Mouse (Mus musculus) MEL (cell line): ENCODE data around the gene Zfand2b. TPM values are rescaled to one million over a fixed set of nuclear protein-coding genes. Genes with fewer than 3 reads are reported as not detected.

Experiments
- DNase-seq: peaks from one replicate; pipeline ENCODE4 v3.0.0; 2011; ENCODE audit warnings: low read depth, low spot score
- H3K27ac ChIP-seq: 2 replicates; pipeline ENCODE4 v1.5.1; 2012; ENCODE audit warnings: low read depth, mild to moderate bottlenecking, control low read depth, low read length, moderate library complexity; ENCODE audit not compliant: control insufficient read depth
- H3K27me3 ChIP-seq, 2 experiments: fragments of 150-350 bp in 1 of 2; sonication (generic) in 1 of 2; 2 replicates each; pipeline ENCODE4 v1.6.1; 2012; ENCODE audit warnings: low read length in 2 of 2, mild to moderate bottlenecking in 2 of 2, improper control_type of control experiment in 1 of 2, moderate library complexity in 1 of 2; ENCODE audit not compliant: insufficient read depth in 2 of 2, control insufficient read depth in 1 of 2
- H3K36me3 ChIP-seq, 2 experiments: 2 replicates each; pipeline ENCODE4 v1.6.1; 2012 to 2014; ENCODE audit warnings: low read length in 2 of 2, improper control_type of control experiment in 1 of 2, inconsistent platforms in 1 of 2, mild to moderate bottlenecking in 1 of 2; ENCODE audit not compliant: insufficient read depth in 2 of 2, control insufficient read depth in 1 of 2
- H3K4me1 ChIP-seq, 2 experiments: fragments of 150-350 bp in 1 of 2; sonication (generic) in 1 of 2; 2 replicates each; pipeline ENCODE4 v1.6.1; 2012; ENCODE audit warnings: low read length in 2 of 2, improper control_type of control experiment in 1 of 2, mild to moderate bottlenecking in 1 of 2; ENCODE audit not compliant: insufficient read depth in 2 of 2, control insufficient read depth in 1 of 2
- H3K4me3 ChIP-seq, 2 experiments: fragments of 150-350 bp in 1 of 2; sonication (generic) in 1 of 2; 2 replicates each; pipeline ENCODE4 v1.5.1; 2012; ENCODE audit warnings: low read depth in 2 of 2, low read length in 2 of 2, mild to moderate bottlenecking in 2 of 2, moderate library complexity in 2 of 2, control low read depth in 1 of 2, improper control_type of control experiment in 1 of 2; ENCODE audit not compliant: control insufficient read depth in 1 of 2, insufficient read depth in 1 of 2
- H3K79me2 ChIP-seq: 2 replicates; pipeline ENCODE4 v1.6.1; 2012; ENCODE audit warnings: mild to moderate bottlenecking, low read length, moderate library complexity; ENCODE audit not compliant: control insufficient read depth, poor library complexity, insufficient read depth
- H3K9ac ChIP-seq: 2 replicates; pipeline ENCODE4 v1.6.1; 2012; ENCODE audit warnings: low read depth, mild to moderate bottlenecking, control low read depth, low read length, moderate library complexity; ENCODE audit not compliant: control insufficient read depth, poor library complexity, severe bottlenecking
- H3K9me3 ChIP-seq: fragments of 150-350 bp; sonication (generic); replicated peaks from 2 replicates; pipeline ENCODE4 v1.6.1; 2012; ENCODE audit warnings: mild to moderate bottlenecking, low read length, improper control_type of control experiment, moderate library complexity; ENCODE audit not compliant: insufficient read depth
- CHD1 ChIP-seq: IDR thresholded peaks from 2 replicates; pipeline ENCODE4 v1.6.1; 2012; ENCODE audit warnings: low read depth, mild to moderate bottlenecking, inconsistent platforms, low read length, improper control_type of control experiment
- CHD2 ChIP-seq: IDR thresholded peaks from 2 replicates; pipeline ENCODE4 v1.6.1; 2011; ENCODE audit warnings: low read length, improper control_type of control experiment
- CTCF ChIP-seq, 3 experiments: IDR thresholded peaks in 2 of 3; conservative IDR thresholded peaks in 1 of 3; 2 replicates each; pipeline ENCODE4 v1.5.1; 2011 to 2012; ENCODE audit warnings: low read length in 3 of 3, low read depth in 2 of 3, mild to moderate bottlenecking in 2 of 3, improper control_type of control experiment in 1 of 3, inconsistent platforms in 1 of 3, mixed read lengths in 1 of 3, moderate library complexity in 1 of 3; ENCODE audit not compliant: control insufficient read depth in 1 of 3, insufficient read depth in 1 of 3, poor library complexity in 1 of 3, severe bottlenecking in 1 of 3
- E2F4 ChIP-seq: IDR thresholded peaks from 2 replicates; pipeline ENCODE4 v1.6.1; 2011; ENCODE audit warnings: low read depth, low read length, improper control_type of control experiment, borderline replicate concordance
- ELF1 ChIP-seq: IDR thresholded peaks from 2 replicates; pipeline ENCODE4 v1.6.1; 2014; ENCODE audit warnings: low read depth, mild to moderate bottlenecking, inconsistent platforms, low read length, improper control_type of control experiment, moderate library complexity
- EP300 ChIP-seq, 2 experiments: IDR thresholded peaks; 2 replicates each; pipeline ENCODE4 v1.6.1; 2011; ENCODE audit warnings: improper control_type of control experiment in 2 of 2, low read length in 2 of 2, low read depth in 1 of 2, mild to moderate bottlenecking in 1 of 2
- ETS1 ChIP-seq: IDR thresholded peaks from 2 replicates; pipeline ENCODE4 v1.6.1; 2012; ENCODE audit warnings: low read depth, mild to moderate bottlenecking, inconsistent platforms, low read length, improper control_type of control experiment, moderate library complexity
- GABPA ChIP-seq: IDR thresholded peaks from 2 replicates; pipeline ENCODE4 v1.6.1; 2012; ENCODE audit warnings: low read depth, mild to moderate bottlenecking, inconsistent platforms, low read length, improper control_type of control experiment, moderate library complexity
- GATA1 ChIP-seq: IDR thresholded peaks from 2 replicates; pipeline ENCODE4 v1.6.1; 2011; ENCODE audit warnings: low read depth, low read length, improper control_type of control experiment
- MEF2A ChIP-seq: IDR thresholded peaks from 2 replicates; pipeline ENCODE4 v1.6.1; 2014; ENCODE audit warnings: low read depth, mild to moderate bottlenecking, inconsistent platforms, low read length, improper control_type of control experiment; ENCODE audit not compliant: poor library complexity, insufficient replicate concordance, severe bottlenecking; ENCODE audit errors: extremely low read depth
- MXI1 ChIP-seq: IDR thresholded peaks from 2 replicates; pipeline ENCODE4 v1.6.1; 2011; ENCODE audit warnings: mild to moderate bottlenecking, low read depth, low read length, improper control_type of control experiment
- MYB ChIP-seq: IDR thresholded peaks from 2 replicates; pipeline ENCODE4 v1.6.1; 2011; ENCODE audit warnings: mild to moderate bottlenecking, low read depth, low read length, improper control_type of control experiment
- NELFE ChIP-seq: IDR thresholded peaks from 2 replicates; pipeline ENCODE4 v1.6.1; 2011; ENCODE audit warnings: low read depth, low read length, improper control_type of control experiment
- POLR2AphosphoS2 ChIP-seq: IDR thresholded peaks from 2 replicates; pipeline ENCODE4 v1.6.1; 2011; ENCODE audit warnings: low read length, improper control_type of control experiment
- POLR2AphosphoS5 ChIP-seq: IDR thresholded peaks from 2 replicates; pipeline ENCODE4 v1.6.1; 2012; ENCODE audit warnings: low read depth, borderline replicate concordance, mild to moderate bottlenecking, inconsistent platforms, low read length, moderate library complexity, mixed read lengths
- RAD21 ChIP-seq: IDR thresholded peaks from 2 replicates; pipeline ENCODE4 v1.6.1; 2011; ENCODE audit warnings: mild to moderate bottlenecking, low read depth, low read length, improper control_type of control experiment
- RCOR1 ChIP-seq: IDR thresholded peaks from 2 replicates; pipeline ENCODE4 v1.6.1; 2012; ENCODE audit warnings: low read depth, mild to moderate bottlenecking, inconsistent platforms, low read length, improper control_type of control experiment
- SMC3 ChIP-seq: IDR thresholded peaks from 2 replicates; pipeline ENCODE4 v1.6.1; 2011; ENCODE audit warnings: low read depth, low read length, improper control_type of control experiment
- TAL1 ChIP-seq: IDR thresholded peaks from 2 replicates; pipeline ENCODE4 v1.6.1; 2012; ENCODE audit warnings: mild to moderate bottlenecking, inconsistent platforms, low read length, moderate library complexity, mixed read lengths
- TCF12 ChIP-seq: IDR thresholded peaks from 2 replicates; pipeline ENCODE4 v1.6.1; 2014; ENCODE audit warnings: low read depth, mild to moderate bottlenecking, inconsistent platforms, low read length, improper control_type of control experiment, moderate library complexity
- UBTF ChIP-seq: IDR thresholded peaks from 2 replicates; pipeline ENCODE4 v1.6.1; 2012; ENCODE audit warnings: low read depth, mild to moderate bottlenecking, inconsistent platforms, low read length, improper control_type of control experiment, moderate library complexity, borderline replicate concordance; ENCODE audit not compliant: insufficient read depth
- ZC3H11A ChIP-seq: IDR thresholded peaks from 2 replicates; pipeline ENCODE4 v1.6.1; 2012; ENCODE audit warnings: low read depth, mild to moderate bottlenecking, inconsistent platforms, low read length, improper control_type of control experiment
- ZKSCAN1 ChIP-seq: IDR thresholded peaks from 2 replicates; pipeline ENCODE4 v1.6.1; 2012; ENCODE audit warnings: low read depth, mild to moderate bottlenecking, inconsistent platforms, low read length, improper control_type of control experiment, moderate library complexity
- ZNF384 ChIP-seq: IDR thresholded peaks from 2 replicates; pipeline ENCODE4 v1.6.1; 2012; ENCODE audit warnings: low read depth, mild to moderate bottlenecking, inconsistent platforms, low read length, improper control_type of control experiment
- polyA plus RNA-seq, 2 experiments: library from polyadenylated mRNA; stranded (reverse) in 1 of 2; unstranded in 1 of 2; fragments of >175 nt in 1 of 2; fragments of >200 nt in 1 of 2; gene quantifications; 2 replicates each; pipeline versions ENCODE4 v1.2.1 to v1.2.4; 2012; ENCODE audit warnings: low replicate concordance in 2 of 2, low read depth in 1 of 2; ENCODE audit not compliant: insufficient read length in 2 of 2, insufficient read depth in 1 of 2, missing spikeins in 1 of 2
- total RNA-seq: library from RNA; depleted of rRNA; stranded (reverse); fragments of 300-350 nt; gene quantifications from 2 replicates; pipeline ENCODE4 v1.2.3, GENCODE M21; 2012

Zfand2b gene
- total and polyA plus RNA-seq, 3 experiments: 15.0 to 18.3 TPM; not detected in 1

DNA sequence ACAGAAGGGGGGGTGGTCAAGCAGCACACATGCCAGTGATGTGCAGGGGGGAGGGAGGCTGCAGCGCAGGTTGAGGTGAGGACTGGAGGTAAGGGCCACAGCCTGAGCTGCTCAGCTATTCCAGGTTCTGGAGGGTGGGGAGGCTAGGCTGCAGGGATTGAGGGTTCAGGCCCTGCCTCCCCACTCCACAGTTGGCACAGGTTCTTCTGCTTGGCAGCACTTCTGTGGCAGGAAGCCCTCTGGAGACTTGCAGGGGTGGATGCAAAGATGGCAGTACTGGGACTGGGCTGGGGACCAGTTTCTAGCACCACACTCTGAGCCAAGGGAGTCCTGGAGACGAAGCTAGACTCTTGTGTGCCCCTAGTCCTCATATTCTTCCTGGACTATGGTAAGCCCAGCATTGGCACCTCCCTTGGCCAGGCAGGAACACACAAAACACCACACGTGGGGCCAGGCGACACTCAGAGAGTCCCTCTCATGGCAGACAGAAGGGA is 13.0 kb downstream of the Zfand2b start:
- DNase-seq: no peak
- H3K4me3 ChIP-seq: no peak overlapping the region
- no peak overlapping the region for H3K27ac ChIP-seq
- peaks cover 0 to 11% of the 10 kb centered on the region in 2 experiments; a peak in 3 of 4 replicates for H3K36me3 ChIP-seq
- no peak for TF ChIP-seq TCF12
- TF ChIP-seq GATA1: no peak
- no peak for TF ChIP-seq POLR2AphosphoS2
- no peak for TF ChIP-seq MXI1
- TF ChIP-seq CHD2: no peak
- no peak for TF ChIP-seq CHD1
- TF ChIP-seq TAL1: no peak
- no peak for TF ChIP-seq ZC3H11A
- no peak for TF ChIP-seq MEF2A
- TF ChIP-seq NELFE: no peak
- TF ChIP-seq SMC3: no peak
- no peak for TF ChIP-seq ZNF384
- TF ChIP-seq POLR2AphosphoS5: no peak
- peaks cover 14% of the 10 kb centered on the region for H3K79me2 ChIP-seq
- peaks cover 2 to 10% of the 10 kb centered on the region in 2 experiments; a peak in 3 of 4 replicates for H3K4me1 ChIP-seq
- no peaks in the 10 kb centered on the region for H3K27me3 ChIP-seq
- no peaks in the 10 kb centered on the region for H3K9me3 ChIP-seq
- H3K9ac ChIP-seq: no peak overlapping the region

DNA sequence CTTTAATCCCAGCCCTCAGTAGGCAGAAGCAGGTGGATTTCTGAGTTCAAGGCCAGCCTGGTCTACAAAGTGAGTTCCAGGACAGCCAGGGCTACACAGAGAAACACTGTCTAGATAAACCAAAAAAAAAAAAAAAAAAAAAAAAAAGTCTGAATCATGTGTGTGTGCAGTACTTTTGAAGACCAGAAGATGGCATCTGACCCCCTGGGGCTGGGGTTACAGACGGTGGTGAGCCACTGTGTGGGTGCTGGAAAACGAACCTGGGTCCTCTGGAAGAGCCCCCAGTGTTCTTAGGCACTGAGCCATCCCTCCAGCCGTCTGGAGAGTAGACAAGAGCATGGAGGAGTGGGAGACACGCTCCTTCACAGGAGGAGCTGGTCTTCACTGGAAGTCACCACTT is 13.7 kb downstream of the Zfand2b start:
- TF ChIP-seq ZC3H11A: 0 out of 2 replicates have a peak, but pooled peaks have one; percentile 2
- TF ChIP-seq MYB: no peak
- TF ChIP-seq ETS1: no peak
- peak; percentile 24 to 52 (median 37) for TF ChIP-seq CTCF (IDR thresholded peaks at IDR 0.05 in 2 of 3, conservative IDR thresholded peaks at IDR 0.05 in 1 of 3; ENCODE audit: control insufficient read depth in 1 of 3, insufficient read depth in 1 of 3, low read depth in 2 of 3, low read length in 3 of 3, poor library complexity in 1 of 3, severe bottlenecking in 1 of 3)
- no peak for TF ChIP-seq E2F4
- no peak for TF ChIP-seq CHD1
- TF ChIP-seq ZNF384: peak; percentile 95
- TF ChIP-seq EP300 (IDR thresholded peaks at IDR 0.05; ENCODE audit: low read depth in 1 of 2, low read length in 2 of 2): no peak
- no peak for TF ChIP-seq UBTF
- no peak for TF ChIP-seq ELF1
- TF ChIP-seq SMC3: peak; percentile 54
- no peak for TF ChIP-seq GABPA
- no peak for TF ChIP-seq RCOR1
- no peak for TF ChIP-seq NELFE
- no peak for TF ChIP-seq ZKSCAN1
- TF ChIP-seq RAD21: peak; percentile 43
- Histone ChIP-seq H3K4me1 (peaks cover 2 to 16% of the 10 kb centered on the region in 2 experiments), H3K27ac (no peak overlapping the region), H3K9ac (no peak overlapping the region), H3K36me3 (peaks cover 0 to 13% of the 10 kb centered on the region in 2 experiments; a peak in 2 of 4 replicates), H3K79me2 (peaks cover 14% of the 10 kb centered on the region), H3K9me3 (no peaks in the 10 kb centered on the region), H3K4me3 (no peak overlapping the region), H3K27me3 (no peaks in the 10 kb centered on the region)
- DNase-seq: peak; percentile 46
